Mouse (Mus musculus) thymus, adult 2 months (tissue): Measurements from ENCODE around the gene Fgfr2. TPM values are rescaled to one million over a fixed set of nuclear protein-coding genes. Genes with fewer than 3 reads are reported as not detected.

Experiments
- DNase-seq: peaks from one replicate; pipeline ENCODE4 v3.0.0; 2021
- H3K27ac ChIP-seq: fragments of 200-500 bp; 2 replicates; pipeline ENCODE4 v1.5.1; 2012; ENCODE audit warnings: low read length, control low read depth; ENCODE audit not compliant: control insufficient read depth, insufficient read depth
- H3K27me3 ChIP-seq: fragments of 200-500 bp; 2 replicates; pipeline ENCODE4 v1.6.1; 2012; ENCODE audit warnings: mild to moderate bottlenecking, low read length, moderate library complexity, mixed read lengths; ENCODE audit not compliant: control insufficient read depth, insufficient read depth
- H3K36me3 ChIP-seq: fragments of 200-500 bp; 2 replicates; pipeline ENCODE4 v1.6.1; 2012; ENCODE audit warnings: mild to moderate bottlenecking, low read length, moderate library complexity; ENCODE audit not compliant: control insufficient read depth, insufficient read depth
- H3K4me1 ChIP-seq: fragments of 200-500 bp; replicated peaks from 2 replicates; pipeline ENCODE4 v1.6.1; 2012; ENCODE audit warnings: low read length; ENCODE audit not compliant: control insufficient read depth, insufficient read depth
- H3K4me3 ChIP-seq: fragments of 200-500 bp; 2 replicates; pipeline ENCODE4 v1.5.1; 2012; ENCODE audit warnings: mild to moderate bottlenecking, low read length, control low read depth, moderate library complexity; ENCODE audit not compliant: control insufficient read depth, insufficient read depth
- CTCF ChIP-seq: fragments of 200-500 bp; IDR thresholded peaks from 2 replicates; pipeline ENCODE4 v1.5.1; 2012; ENCODE audit warnings: mild to moderate bottlenecking, control low read depth, low read length, moderate library complexity, borderline replicate concordance; ENCODE audit not compliant: control insufficient read depth, poor library complexity, insufficient read depth; ENCODE audit errors: extremely low read depth
- POLR2A ChIP-seq: fragments of 200-500 bp; IDR thresholded peaks from 2 replicates; pipeline ENCODE4 v1.6.1; 2012; ENCODE audit warnings: mild to moderate bottlenecking, low read length, control low read depth, moderate library complexity; ENCODE audit not compliant: control insufficient read depth, poor library complexity, insufficient read depth; ENCODE audit errors: extremely low read depth
- WGBS: fragments of 180-500 bp; shearing (Covaris S2); methylation state at CpG from one replicate; pipeline ENCODE4 v1.1.7; 2018; 5-methylcytosine and 5-hydroxymethylcytosine counted together
- polyA plus RNA-seq: library from polyadenylated mRNA; depleted of rRNA; stranded (reverse); fragments of >200 nt; gene quantifications from 2 replicates; pipeline ENCODE4 v1.2.3, GENCODE M21; 2012

Gene Fgfr2
- polyA plus RNA-seq, 1 experiment, result 12.1 TPM

DNA sequence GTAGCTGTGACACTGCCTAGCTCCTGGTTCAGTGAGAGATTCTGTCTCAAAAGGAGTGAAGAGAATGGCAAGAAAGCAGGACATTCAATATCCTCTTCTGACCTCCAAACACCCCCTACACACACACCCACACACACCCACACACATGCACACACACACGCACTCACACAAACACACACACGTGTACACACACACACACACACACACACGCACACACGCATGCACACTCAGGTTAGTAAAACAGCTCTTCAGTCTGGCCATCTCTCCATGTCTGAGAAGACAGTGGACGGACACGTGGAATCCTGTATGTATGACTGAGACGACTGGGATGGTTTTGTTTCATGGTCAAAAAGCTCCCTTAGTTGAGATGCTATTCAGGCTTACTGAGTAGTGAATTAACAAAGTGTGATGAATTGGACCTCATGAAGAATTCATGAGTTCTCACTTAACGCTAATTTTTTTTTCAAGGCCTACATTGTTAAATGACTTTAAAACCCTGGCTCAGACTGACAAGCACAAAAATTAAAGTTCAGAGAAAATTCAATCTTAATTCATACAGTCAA lies 2737.3 kb downstream of the Fgfr2 start:
- TF ChIP-seq CTCF (no peak), POLR2A (no peak)
- no peak for DNase-seq
- Histone ChIP-seq H3K27me3 (no peaks in the 10 kb centered on the region), H3K4me3 (no peak overlapping the region), H3K27ac (no peak overlapping the region), H3K36me3 (no peaks in the 10 kb centered on the region), H3K4me1 (no peaks in the 10 kb centered on the region)
- WGBS, result 97% methylated on average over 8 of the region's 8 CpGs

DNA sequence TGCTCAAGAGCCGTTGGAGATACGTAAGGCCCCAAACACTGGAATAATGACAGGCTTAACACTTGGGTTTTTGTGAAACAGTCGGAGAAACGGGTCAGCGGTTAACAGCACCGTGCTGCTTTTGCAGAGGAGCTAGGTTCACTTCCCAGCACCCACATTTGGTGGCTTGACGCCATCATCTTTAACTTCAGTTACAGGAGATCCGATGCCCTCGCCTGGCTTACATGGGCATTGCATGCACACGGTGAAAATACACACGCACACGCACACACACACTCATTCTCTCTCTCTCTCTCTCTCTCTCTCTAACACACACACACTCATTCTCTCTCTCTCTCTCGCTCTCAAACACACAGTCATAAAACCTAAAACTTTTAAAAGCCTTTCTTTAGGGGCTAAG lies 2741.0 kb downstream of the Fgfr2 start:
- Histone ChIP-seq H3K27ac (no peak overlapping the region), H3K27me3 (no peaks in the 10 kb centered on the region), H3K4me1 (no peaks in the 10 kb centered on the region), H3K36me3 (no peaks in the 10 kb centered on the region), H3K4me3 (no peak overlapping the region)
- no peak for DNase-seq
- 97% methylated on average over 13 of the region's 13 CpGs for WGBS
- TF ChIP-seq POLR2A (no peak), CTCF (no peak)

DNA sequence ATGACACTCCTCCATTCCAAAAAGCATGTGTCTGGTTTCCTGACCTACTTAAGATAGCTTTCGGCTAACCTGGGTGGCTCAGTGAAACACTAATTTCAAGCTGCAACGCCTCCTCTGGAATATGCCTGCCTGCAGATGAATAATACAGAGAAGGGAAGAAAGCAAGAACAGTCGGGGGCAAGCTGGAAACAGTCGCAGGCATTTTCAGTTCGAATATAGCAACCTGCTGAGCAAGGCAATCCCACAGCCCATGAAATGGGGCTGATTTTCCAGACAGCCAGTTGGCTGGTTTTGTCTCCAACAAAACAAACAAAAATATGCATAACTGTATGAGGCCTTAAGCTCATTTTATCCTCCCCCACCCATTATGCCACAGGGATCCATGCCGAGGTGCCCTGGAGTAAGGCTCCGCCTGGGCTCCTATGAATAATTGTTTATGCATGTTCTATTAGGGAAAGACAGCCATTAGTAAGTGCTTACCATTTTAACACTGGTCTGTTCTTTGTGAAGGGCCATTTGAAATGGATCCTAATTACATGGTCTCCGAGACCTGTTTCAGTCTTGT lies 2741.7 kb downstream of the Fgfr2 start:
- Histone ChIP-seq H3K4me3 (no peak overlapping the region), H3K36me3 (no peaks in the 10 kb centered on the region), H3K27ac (no peak overlapping the region), H3K4me1 (no peaks in the 10 kb centered on the region), H3K27me3 (no peaks in the 10 kb centered on the region)
- 94% methylated on average over 8 of the region's 8 CpGs for WGBS
- TF ChIP-seq CTCF, result no peak
- TF ChIP-seq POLR2A, result no peak
- no peak for DNase-seq

DNA sequence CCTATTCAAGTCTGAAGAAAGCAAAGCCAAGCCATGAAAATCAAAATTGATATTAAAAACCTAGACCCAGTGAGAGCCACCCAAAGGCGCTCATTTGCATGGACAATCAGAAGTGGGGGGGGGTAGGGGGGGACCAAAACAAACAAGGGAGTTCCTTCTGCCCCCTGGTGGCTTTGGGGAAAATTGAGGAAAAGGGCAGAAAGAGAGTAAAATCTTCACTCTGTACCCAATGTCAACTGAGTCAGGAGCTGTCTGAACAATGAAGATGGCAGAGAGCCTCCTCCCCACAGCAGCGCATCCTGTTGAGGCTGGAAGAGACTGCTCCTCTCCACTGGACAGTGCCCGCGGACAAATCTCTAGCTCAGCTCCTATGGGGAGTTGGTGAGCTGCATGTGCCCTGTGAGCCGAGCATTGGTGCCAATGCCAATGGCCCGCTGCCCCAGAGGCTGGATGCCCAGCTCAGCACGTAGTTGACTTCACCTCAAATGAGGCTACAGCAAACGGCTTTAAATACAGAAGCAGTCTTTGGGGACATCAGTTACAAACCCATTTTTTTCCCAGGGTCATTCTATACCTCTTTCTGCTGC lies 2742.3 kb downstream of the Fgfr2 start:
- 93% methylated on average over 8 of the region's 8 CpGs for WGBS
- Histone ChIP-seq H3K36me3 (no peaks in the 10 kb centered on the region), H3K27me3 (no peaks in the 10 kb centered on the region), H3K4me1 (no peaks in the 10 kb centered on the region), H3K4me3 (no peak overlapping the region), H3K27ac (no peak overlapping the region)
- TF ChIP-seq CTCF (no peak), POLR2A (no peak)
- DNase-seq, result no peak

DNA sequence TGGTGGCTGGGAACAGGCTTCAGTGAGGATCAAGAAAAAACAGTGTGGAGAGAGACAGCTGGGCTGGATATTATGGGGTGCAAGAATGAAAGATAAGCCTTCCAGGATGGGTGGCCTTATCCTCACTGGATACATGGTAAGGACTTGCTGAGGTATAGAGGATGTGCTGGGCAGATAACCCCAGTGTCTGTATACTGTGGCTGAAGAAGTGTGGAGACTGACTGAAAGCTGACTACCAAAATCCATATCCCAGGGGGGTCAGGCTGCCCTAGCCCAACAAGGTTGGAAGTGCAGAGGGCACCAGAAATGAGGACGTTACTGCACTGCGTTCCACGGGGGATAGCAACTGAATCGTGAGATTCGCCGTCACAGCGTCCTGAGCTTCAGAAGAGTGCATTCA lies 2742.8 kb downstream of the Fgfr2 start:
- DNase-seq, result no peak
- Histone ChIP-seq H3K27me3 (no peaks in the 10 kb centered on the region), H3K36me3 (no peaks in the 10 kb centered on the region), H3K27ac (no peak overlapping the region), H3K4me3 (no peak overlapping the region), H3K4me1 (no peaks in the 10 kb centered on the region)
- 96% methylated on average over 7 of the region's 7 CpGs for WGBS
- no peak for TF ChIP-seq POLR2A

DNA sequence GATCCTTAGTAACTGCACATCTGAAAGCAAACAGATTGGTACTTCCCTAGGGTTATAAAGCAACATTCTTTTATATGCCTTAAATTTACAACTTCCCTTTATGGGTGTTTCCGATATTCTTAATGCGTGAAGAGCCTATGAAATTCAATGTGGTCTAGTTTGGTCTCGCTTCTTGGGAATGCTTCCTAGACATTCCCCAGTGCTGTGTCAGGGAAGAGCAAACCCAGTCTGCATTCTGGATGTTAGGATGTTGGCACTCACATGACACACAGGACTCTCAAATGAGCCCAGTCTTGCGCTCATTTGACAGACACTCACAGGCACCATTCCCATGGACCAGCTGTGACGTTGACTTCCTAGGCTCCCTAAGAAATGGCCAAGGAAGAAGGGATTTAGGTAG lies 2743.3 kb downstream of the Fgfr2 start:
- TF ChIP-seq POLR2A (no peak), CTCF (no peak)
- H3K4me3 ChIP-seq, result no peak overlapping the region
- WGBS, result 96% methylated on average over 5 of the region's 5 CpGs
- H3K27me3 ChIP-seq, result no peaks in the 10 kb centered on the region
- DNase-seq, result no peak
- H3K4me1 ChIP-seq, result no peaks in the 10 kb centered on the region
- no peak overlapping the region for H3K27ac ChIP-seq
- H3K36me3 ChIP-seq, result no peaks in the 10 kb centered on the region
